Mouse (Mus musculus) spleen, postnatal 36 days (tissue): ENCODE measurements at regions not wholly inside any gene's neighbourhood (a gene's known extent, or its start where the extent isn't known, plus 50 kb on each side); places are given as distances from the start of the nearest gene placed in this dataset.
A peak's percentile ranks its signal among the peaks of the same experiment; 100 is the strongest.

Experiments
- DNase-seq, 2 experiments: peaks; one replicate each; pipeline ENCODE4 v3.0.0; 2022; ENCODE audit warnings: low spot score in 2 of 2, mixed read lengths in 1 of 2

GRCm38 (mm10) chr2:50942741-50943140, 206.2 kb downstream of the Rnd3 start:
- DNase-seq, result no peak

GRCm38 (mm10) chr2:50932936-50933335, 216.0 kb downstream of the Rnd3 start:
- no peak for DNase-seq

- DNase-seq, result no peak
Observed at GRCm38 (mm10) chr2:50921002-50921401, 227.9 kb downstream of the Rnd3 start.

GRCm38 (mm10) chr2:50916323-50917221, 232.3 kb downstream of the Rnd3 start:
- no peak for DNase-seq

- DNase-seq, result no peak
Observed at GRCm38 (mm10) chr2:50915149-50915548, 233.8 kb downstream of the Rnd3 start.

- no peak for DNase-seq
Observed at GRCm38 (mm10) chr2:50914176-50914575, 234.7 kb downstream of the Rnd3 start.

- no peak for DNase-seq
Observed at GRCm38 (mm10) chr2:50908762-50909161, 240.1 kb downstream of the Rnd3 start.

- no peak for DNase-seq
Observed at GRCm38 (mm10) chr2:50902701-50903100, 246.2 kb downstream of the Rnd3 start.

GRCm38 (mm10) chr2:50902220-50902619, 246.7 kb downstream of the Rnd3 start:
- DNase-seq, result no peak

GRCm38 (mm10) chr2:50888992-50889391, 259.9 kb downstream of the Rnd3 start:
- no peak for DNase-seq

- no peak for DNase-seq
Observed at GRCm38 (mm10) chr2:50887954-50888353, 261.0 kb downstream of the Rnd3 start.

GRCm38 (mm10) chr2:50885924-50886315, 263.0 kb downstream of the Rnd3 start:
- no peak for DNase-seq

- DNase-seq, result no peak
Observed at GRCm38 (mm10) chr2:50885280-50885923, 263.5 kb downstream of the Rnd3 start.

GRCm38 (mm10) chr2:50881514-50882038, 267.3 kb downstream of the Rnd3 start:
- DNase-seq, result no peak

GRCm38 (mm10) chr2:50880806-50881205, 268.1 kb downstream of the Rnd3 start:
- no peak for DNase-seq

- no peak for DNase-seq
Observed at GRCm38 (mm10) chr2:50877716-50878115, 271.2 kb downstream of the Rnd3 start.

- no peak for DNase-seq
Observed at GRCm38 (mm10) chr2:50875072-50875471, 273.8 kb downstream of the Rnd3 start.

GRCm38 (mm10) chr2:50853538-50854244, 295.2 kb downstream of the Rnd3 start:
- peak in 1 of 2 experiments; percentile 6 for DNase-seq

- no peak for DNase-seq
Observed at GRCm38 (mm10) chr2:50852413-50852919, 296.4 kb downstream of the Rnd3 start.

- no peak for DNase-seq
Observed at GRCm38 (mm10) chr2:50850071-50850470, 298.8 kb downstream of the Rnd3 start.

- DNase-seq, result peak; percentile 67 to 78
Observed at GRCm38 (mm10) chr2:50841881-50842280, 307.0 kb downstream of the Rnd3 start.
